Mouse (Mus musculus) heart, embryonic 15.5 days (tissue): ENCODE measurements at regions not wholly inside any gene's neighbourhood (a gene's known extent, or its start where the extent isn't known, plus 50 kb on each side); places are given as distances from the start of the nearest gene placed in this dataset.

Experiments
- ATAC-seq: fragments of 200-750 bp; cut with Nextera tagmentation; replicated peaks from 2 replicates; pipeline ENCODE4 v1.8.0; 2017; ENCODE audit warnings: low read depth, moderate TSS enrichment; ENCODE audit not compliant: insufficient number of reproducible peaks, insufficient read depth, low FRiP score
- H3K27ac ChIP-seq: fragments of 300-500 bp; sonication (generic); 2 replicates; pipeline ENCODE4 v1.5.1; 2015; ENCODE audit warnings: mild to moderate bottlenecking, inconsistent platforms
- H3K27me3 ChIP-seq: fragments of 300-500 bp; sonication (generic); 2 replicates; pipeline ENCODE4 v1.6.1; 2015; ENCODE audit warnings: inconsistent platforms
- H3K36me3 ChIP-seq: fragments of 300-500 bp; sonication (generic); 2 replicates; pipeline ENCODE4 v1.6.1; 2015; ENCODE audit warnings: mild to moderate bottlenecking, inconsistent platforms
- H3K4me1 ChIP-seq: fragments of 300-500 bp; sonication (generic); replicated peaks from 2 replicates; pipeline ENCODE4 v1.6.1; 2015; ENCODE audit warnings: inconsistent platforms
- H3K4me2 ChIP-seq: fragments of 300-500 bp; sonication (generic); 2 replicates; pipeline ENCODE4 v1.6.1; 2015; ENCODE audit warnings: inconsistent platforms, mild to moderate bottlenecking, moderate library complexity
- H3K4me3 ChIP-seq: fragments of 300-500 bp; sonication (generic); 2 replicates; pipeline ENCODE4 v1.5.1; 2015; ENCODE audit warnings: mild to moderate bottlenecking, inconsistent platforms
- H3K9ac ChIP-seq: fragments of 300-500 bp; sonication (generic); 2 replicates; pipeline ENCODE4 v1.6.1; 2015; ENCODE audit warnings: mild to moderate bottlenecking, inconsistent platforms
- H3K9me3 ChIP-seq: fragments of 300-500 bp; sonication (generic); replicated peaks from 2 replicates; pipeline ENCODE4 v1.6.1; 2016; ENCODE audit warnings: inconsistent platforms
- WGBS: fragments of 180-500 bp; shearing (Covaris S2); methylation state at CpG from one replicate; pipeline ENCODE4 v1.1.7; 2015; ENCODE audit warnings: mixed read lengths; 5-methylcytosine and 5-hydroxymethylcytosine counted together

DNA sequence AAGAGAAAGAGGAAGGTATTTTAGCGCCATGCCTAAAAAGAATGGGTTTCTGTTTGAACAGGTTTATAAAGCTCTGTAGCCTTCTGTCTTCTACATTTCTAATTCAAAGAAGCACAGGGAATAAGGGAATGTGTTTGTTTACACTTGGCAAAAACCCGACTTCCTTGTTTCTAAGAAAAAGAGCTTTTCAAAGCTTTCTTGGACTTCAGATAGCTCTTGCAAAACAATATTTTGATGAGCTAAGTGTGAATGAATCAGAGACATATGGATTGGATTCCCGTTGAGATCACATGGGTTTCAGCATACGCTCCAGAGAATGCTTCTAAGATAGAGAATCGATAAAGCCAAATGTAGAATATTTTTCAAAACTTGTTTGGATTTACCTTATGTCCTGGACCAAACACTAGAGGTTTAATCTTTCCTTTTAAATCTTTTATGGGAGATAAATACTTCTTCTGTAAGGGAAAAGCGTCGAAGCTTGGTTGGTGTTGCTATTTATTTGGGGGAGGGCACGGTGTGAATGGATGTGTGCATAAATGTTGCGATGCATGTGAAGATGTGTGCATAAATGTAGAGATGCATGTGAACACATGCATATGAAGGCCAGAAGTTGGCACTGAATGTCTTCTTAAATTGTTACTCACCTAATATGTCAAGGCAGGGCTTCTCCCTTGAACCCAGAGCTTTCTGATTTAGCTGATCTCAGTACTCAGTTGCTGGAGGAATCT, 576.4 kb downstream of the Nyap2 start:
- H3K9ac ChIP-seq, result no peak overlapping the region
- H3K36me3 ChIP-seq, result no peaks in the 10 kb centered on the region
- H3K9me3 ChIP-seq, result no peaks in the 10 kb centered on the region
- no peak overlapping the region for H3K4me3 ChIP-seq
- WGBS, result 79% methylated on average over 9 of the region's 9 CpGs
- H3K27me3 ChIP-seq, result no peaks in the 10 kb centered on the region
- no peak overlapping the region for H3K27ac ChIP-seq
- ATAC-seq, result no peak
- H3K4me1 ChIP-seq, result no peaks in the 10 kb centered on the region
- no peak overlapping the region for H3K4me2 ChIP-seq

DNA sequence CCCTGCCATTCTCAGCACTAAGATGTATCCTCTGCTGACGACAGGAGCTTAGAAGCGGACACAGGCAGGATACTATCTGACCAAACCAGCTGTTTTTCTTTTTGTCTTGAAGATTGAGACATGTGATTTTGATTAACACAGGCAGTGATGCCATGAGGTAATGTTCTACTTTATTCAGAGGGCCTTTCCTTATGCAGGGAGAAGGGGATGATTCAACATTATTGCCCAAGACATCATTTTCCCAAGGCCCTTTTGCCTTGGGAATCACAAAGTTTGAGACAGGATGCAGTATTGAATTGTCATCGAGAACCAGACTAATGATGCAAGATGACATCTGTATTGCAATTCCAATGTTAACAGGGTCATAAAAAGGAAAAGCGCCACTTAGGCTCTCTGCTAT, 571.7 kb upstream of the Gm9747 start:
- Histone ChIP-seq H3K9ac (no peak overlapping the region), H3K27ac (no peak overlapping the region), H3K27me3 (no peaks in the 10 kb centered on the region), H3K9me3 (no peaks in the 10 kb centered on the region), H3K4me3 (no peak overlapping the region), H3K36me3 (no peaks in the 10 kb centered on the region), H3K4me1 (no peaks in the 10 kb centered on the region), H3K4me2 (no peak overlapping the region)
- WGBS, result 65% methylated on average over 4 of the region's 4 CpGs
- no peak for ATAC-seq

DNA sequence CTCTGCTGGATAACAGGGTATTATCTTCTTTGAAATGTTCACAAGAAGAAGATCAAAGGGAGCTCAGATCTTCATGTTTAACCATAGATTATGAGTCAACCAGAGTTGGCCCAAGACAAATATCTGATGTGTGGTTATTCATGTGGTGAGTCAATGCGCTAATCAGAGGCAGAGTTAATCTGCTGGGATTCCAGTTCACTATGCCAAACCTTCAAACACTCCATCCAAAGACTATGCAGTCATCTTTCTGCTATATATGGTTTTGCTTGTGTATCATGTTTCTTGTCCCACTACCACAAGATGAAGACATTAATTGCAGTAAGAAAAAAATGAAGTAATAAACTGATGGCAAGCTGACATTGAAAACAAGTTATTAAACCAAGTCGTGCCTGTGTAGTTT, 561.8 kb upstream of the Gm9747 start:
- no peak overlapping the region for H3K9ac ChIP-seq
- no peaks in the 10 kb centered on the region for H3K27me3 ChIP-seq
- ATAC-seq, result no peak
- no peaks in the 10 kb centered on the region for H3K4me1 ChIP-seq
- no peaks in the 10 kb centered on the region for H3K9me3 ChIP-seq
- H3K27ac ChIP-seq, result no peak overlapping the region
- H3K4me3 ChIP-seq, result no peak overlapping the region
- H3K36me3 ChIP-seq, result no peaks in the 10 kb centered on the region
- WGBS, result 76% methylated on average over 2 of the region's 2 CpGs
- H3K4me2 ChIP-seq, result no peak overlapping the region

DNA sequence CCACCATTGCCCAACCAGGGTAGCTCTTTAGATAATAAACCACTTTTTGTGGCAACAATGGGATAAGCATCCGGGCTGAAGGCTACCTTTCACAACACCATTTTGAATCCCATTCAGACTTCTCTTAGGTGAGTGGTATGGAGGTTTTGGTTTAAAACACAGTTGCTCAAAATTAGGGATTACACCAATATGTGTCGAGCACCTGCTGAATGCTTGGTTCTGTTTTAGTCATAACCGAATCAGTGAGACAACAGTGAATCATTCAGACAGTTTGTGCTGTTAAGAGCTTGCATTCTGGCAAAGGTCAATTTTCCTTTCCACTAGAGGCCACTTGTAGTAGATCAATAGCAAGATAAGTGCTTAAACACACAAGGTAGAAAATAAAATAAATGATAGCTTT, 561.2 kb upstream of the Gm9747 start:
- no peak overlapping the region for H3K4me2 ChIP-seq
- no peaks in the 10 kb centered on the region for H3K4me1 ChIP-seq
- no peak overlapping the region for H3K27ac ChIP-seq
- no peaks in the 10 kb centered on the region for H3K27me3 ChIP-seq
- H3K9ac ChIP-seq, result no peak overlapping the region
- 83% methylated on average over 3 of the region's 3 CpGs for WGBS
- no peak overlapping the region for H3K4me3 ChIP-seq
- H3K36me3 ChIP-seq, result no peaks in the 10 kb centered on the region
- no peaks in the 10 kb centered on the region for H3K9me3 ChIP-seq
- no peak for ATAC-seq

DNA sequence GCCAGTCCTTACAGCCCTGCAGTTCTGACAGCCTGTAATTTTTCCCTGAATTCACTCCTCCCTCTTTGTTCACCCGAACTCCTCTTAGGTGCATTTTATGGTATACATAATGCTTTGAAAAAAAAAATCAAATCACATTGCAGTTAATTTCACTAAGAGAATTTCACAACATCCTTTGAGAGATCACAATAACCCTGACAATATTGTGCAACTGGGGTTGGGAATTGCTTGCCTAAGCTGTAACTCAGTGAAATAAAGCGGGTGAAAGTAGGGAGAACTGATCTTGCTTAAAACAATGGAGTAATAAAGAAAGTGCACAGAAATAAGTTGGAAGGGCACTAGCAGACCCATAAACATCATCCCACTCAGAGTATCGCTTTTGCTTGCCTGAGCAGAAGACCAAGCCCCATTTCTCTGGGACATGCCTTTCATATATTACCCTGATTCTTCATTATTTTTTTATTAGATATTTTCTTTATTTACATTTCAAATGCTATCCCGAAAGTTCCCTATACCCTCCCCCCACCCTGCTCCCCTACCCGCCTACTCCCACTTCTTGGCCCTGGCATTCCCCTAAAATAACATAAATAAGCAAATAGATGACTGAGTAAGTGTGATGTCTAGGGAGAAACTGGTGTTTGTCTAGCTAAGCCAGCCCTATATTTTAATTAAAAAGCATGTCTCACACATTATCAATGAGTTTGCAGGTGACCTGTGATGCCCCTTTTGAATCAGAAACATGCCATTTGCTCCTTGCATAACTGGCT, 557.2 kb upstream of the Gm9747 start:
- Histone ChIP-seq H3K4me3 (no peak overlapping the region), H3K27ac (no peak overlapping the region), H3K9ac (no peak overlapping the region), H3K36me3 (no peaks in the 10 kb centered on the region), H3K4me1 (no peaks in the 10 kb centered on the region), H3K27me3 (no peaks in the 10 kb centered on the region), H3K4me2 (no peak overlapping the region), H3K9me3 (no peaks in the 10 kb centered on the region)
- WGBS, result 75% methylated on average over 5 of the region's 5 CpGs
- no peak for ATAC-seq

DNA sequence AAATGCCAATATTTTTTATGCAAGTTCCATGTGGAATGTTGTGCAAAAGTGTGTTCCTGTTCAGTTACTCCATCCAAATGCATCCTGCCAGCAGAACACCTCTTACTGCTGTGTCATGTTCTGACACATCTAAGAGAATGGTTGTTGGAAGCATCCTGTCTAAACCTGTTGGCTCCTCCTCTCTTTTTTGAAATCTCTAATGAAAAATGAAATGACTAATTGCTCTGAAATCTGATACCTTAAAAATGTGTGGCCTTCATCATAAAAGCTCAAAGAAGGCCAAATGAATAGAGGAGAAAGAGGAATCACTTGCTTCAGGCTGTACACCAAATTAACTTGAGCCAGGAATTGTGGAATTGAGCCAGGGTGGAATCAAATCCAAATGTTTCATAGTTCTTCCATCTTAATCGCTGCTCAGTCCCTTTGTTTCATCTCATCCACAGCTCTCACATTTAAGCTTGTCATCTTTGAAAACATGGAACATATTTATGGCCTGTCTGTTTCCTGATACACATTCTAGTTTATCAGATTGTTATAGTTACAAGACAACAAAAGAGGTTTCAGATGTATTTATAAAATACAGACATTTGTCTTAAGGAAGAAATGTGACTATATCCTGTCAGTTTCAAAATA, 555.0 kb upstream of the Gm9747 start:
- WGBS, result 49% methylated on average over 1 of the region's 1 CpGs

DNA sequence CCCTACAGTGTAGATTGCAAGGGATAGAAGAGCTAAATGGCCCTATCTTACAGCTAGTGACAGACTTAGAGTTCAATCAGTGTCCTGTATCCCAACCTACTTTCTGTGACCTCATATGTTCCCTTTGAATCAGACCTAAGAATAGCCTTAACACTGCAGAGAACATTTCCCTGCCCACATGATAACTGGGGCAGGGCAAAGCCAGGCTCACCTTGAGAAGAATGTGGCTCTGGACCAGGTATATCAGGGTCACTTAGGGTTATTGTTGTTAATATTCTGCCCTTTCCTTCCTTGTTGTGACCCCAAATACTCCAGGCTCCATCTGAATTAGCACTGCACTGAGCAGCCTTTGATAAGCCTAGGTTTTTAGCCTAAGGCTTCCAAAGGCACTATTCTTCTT, 536.8 kb upstream of the Gm9747 start:
- no peaks in the 10 kb centered on the region for H3K36me3 ChIP-seq
- no peak overlapping the region for H3K4me3 ChIP-seq
- H3K4me1 ChIP-seq, result no peaks in the 10 kb centered on the region; the same call in 1 of the 2 replicates
- no peaks in the 10 kb centered on the region; the same call in 1 of the 2 replicates for H3K9me3 ChIP-seq
- ATAC-seq, result 0 out of 2 replicates have a peak, but pooled peaks have one; percentile 35
- H3K27me3 ChIP-seq, result no peaks in the 10 kb centered on the region
- H3K27ac ChIP-seq, result no peak overlapping the region
- H3K4me2 ChIP-seq, result no peak overlapping the region
- no peak overlapping the region for H3K9ac ChIP-seq

More for the DNA sequence above, 555.0 kb upstream of the Gm9747 start:
- no peak overlapping the region for H3K9ac ChIP-seq
- no peak overlapping the region for H3K4me3 ChIP-seq
- H3K4me1 ChIP-seq, result no peaks in the 10 kb centered on the region
- no peaks in the 10 kb centered on the region for H3K27me3 ChIP-seq
- no peaks in the 10 kb centered on the region for H3K36me3 ChIP-seq
- H3K9me3 ChIP-seq, result 0 out of 2 replicates have a peak, but pooled peaks cover 4% of the 10 kb centered on the region
- no peak overlapping the region for H3K4me2 ChIP-seq
- H3K27ac ChIP-seq, result no peak overlapping the region
- no peak for ATAC-seq

DNA sequence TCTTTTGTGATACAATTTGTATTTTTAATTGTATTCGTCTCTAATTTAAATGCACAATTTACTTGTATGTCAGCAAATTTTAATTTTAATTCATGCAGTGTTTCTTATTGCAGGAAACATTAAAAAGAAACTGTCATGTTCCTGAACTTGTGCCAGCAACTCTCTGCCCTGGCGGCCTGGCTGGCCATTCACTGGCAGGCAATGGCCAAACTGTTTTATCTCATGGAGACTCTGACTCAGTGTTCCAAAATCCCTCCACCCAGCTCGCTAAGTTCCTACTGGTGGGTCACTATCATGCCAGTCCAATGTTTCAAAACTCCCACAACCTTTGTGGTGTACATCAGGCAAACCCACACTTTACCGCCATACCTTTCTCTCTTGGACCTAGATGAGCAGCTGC, 523.7 kb upstream of the Gm9747 start:
- H3K9ac ChIP-seq, result no peak overlapping the region
- no peaks in the 10 kb centered on the region for H3K9me3 ChIP-seq
- H3K27me3 ChIP-seq, result no peaks in the 10 kb centered on the region
- WGBS, result 72% methylated on average over 4 of the region's 4 CpGs
- H3K36me3 ChIP-seq, result no peaks in the 10 kb centered on the region
- no peak overlapping the region for H3K4me2 ChIP-seq
- no peak overlapping the region for H3K27ac ChIP-seq
- ATAC-seq, result no peak
- no peaks in the 10 kb centered on the region for H3K4me1 ChIP-seq
- no peak overlapping the region for H3K4me3 ChIP-seq

DNA sequence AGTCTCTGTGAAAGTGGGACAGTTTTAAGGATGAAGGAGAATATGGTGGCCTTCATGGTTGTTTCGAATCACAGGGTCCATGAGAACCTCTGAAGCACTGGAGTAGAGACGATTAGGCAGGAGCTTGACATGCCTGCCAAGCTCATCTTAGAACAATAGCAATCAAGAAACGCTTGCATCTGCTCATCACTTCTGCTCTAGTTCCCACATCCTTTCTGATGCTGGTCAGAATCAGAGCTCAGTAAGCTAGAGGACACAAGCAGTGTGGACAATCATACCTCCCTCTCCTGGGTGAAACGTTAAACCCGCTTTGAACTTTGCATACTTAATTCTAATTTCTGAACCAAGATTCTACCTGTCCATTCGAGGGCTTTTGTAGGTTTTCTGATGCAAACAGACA, 515.8 kb upstream of the Gm9747 start:
- no peak overlapping the region for H3K4me2 ChIP-seq
- H3K27me3 ChIP-seq, result no peaks in the 10 kb centered on the region
- 88% methylated on average over 6 of the region's 6 CpGs for WGBS
- H3K4me1 ChIP-seq, result no peaks in the 10 kb centered on the region
- no peak for ATAC-seq
- no peaks in the 10 kb centered on the region for H3K36me3 ChIP-seq
- no peak overlapping the region for H3K4me3 ChIP-seq
- H3K9ac ChIP-seq, result no peak overlapping the region
- H3K27ac ChIP-seq, result no peak overlapping the region
- no peaks in the 10 kb centered on the region for H3K9me3 ChIP-seq

DNA sequence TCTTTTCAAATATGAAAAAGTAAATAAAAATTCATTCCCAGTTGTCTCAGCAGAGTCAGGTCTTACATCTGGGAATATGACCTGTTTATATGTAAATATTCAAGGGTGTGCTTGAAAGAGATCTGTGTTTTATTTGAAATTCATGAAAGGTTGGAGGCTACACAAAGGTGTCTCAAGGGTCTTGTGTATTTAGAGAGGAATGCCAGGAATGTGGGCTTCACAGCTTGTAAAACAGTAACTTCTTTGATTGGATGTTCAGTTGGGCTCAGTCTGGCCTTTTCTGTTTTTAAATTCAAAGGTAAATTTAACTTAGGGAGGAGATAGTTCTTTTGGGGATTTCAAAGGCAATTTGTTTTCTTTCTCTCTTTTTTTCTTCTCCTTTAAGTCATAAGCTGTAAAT, 514.7 kb upstream of the Gm9747 start:
- no peaks in the 10 kb centered on the region for H3K9me3 ChIP-seq
- no peak overlapping the region for H3K4me2 ChIP-seq
- ATAC-seq, result no peak
- H3K4me1 ChIP-seq, result peaks cover under 1% of the 10 kb centered on the region; the same call in 1 of the 2 replicates
- H3K36me3 ChIP-seq, result no peaks in the 10 kb centered on the region
- H3K4me3 ChIP-seq, result no peak overlapping the region
- H3K9ac ChIP-seq, result no peak overlapping the region
- no peak overlapping the region for H3K27ac ChIP-seq
- H3K27me3 ChIP-seq, result no peaks in the 10 kb centered on the region

DNA sequence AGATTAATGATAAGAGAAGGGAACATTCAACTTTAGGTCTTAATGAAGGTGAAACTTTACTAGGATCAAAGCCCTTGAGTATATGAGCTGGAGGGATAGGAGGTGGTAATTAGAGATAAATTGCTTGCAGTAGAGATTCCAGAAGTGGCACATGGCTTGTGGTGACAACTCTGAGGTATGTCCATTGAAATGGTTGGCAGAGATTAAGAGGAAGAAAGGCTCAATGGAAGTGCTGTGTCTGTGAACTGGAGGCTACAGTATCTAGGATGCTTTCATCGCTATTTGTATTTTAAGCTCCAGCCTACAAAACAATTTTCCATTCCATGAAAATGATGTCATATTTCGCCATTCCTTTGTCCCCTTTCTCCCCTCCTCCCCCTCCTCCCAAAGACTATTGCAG, 508.1 kb upstream of the Gm9747 start:
- no peaks in the 10 kb centered on the region for H3K36me3 ChIP-seq
- no peak overlapping the region for H3K4me2 ChIP-seq
- no peak overlapping the region for H3K4me3 ChIP-seq
- peak; percentile 91 for ATAC-seq
- H3K27ac ChIP-seq, result no peak overlapping the region
- 29% methylated on average over 2 of the region's 2 CpGs for WGBS
- no peak overlapping the region for H3K9ac ChIP-seq
- H3K27me3 ChIP-seq, result no peaks in the 10 kb centered on the region
- H3K4me1 ChIP-seq, result peaks cover 11% of the 10 kb centered on the region
- no peaks in the 10 kb centered on the region for H3K9me3 ChIP-seq
